Mouse (Mus musculus): Measurements from ENCODE around the gene Ppp2r2d.

The Ppp2r2d gene

GRCm38 (mm10) chr7:138845544-138846391 is at the start of gene Ppp2r2d, which contains the start of gene Mapk1ip1:
Gene Ppp2r2d, plus strand, starts transcription at chr7:138846079.
Gene Mapk1ip1, minus strand, starts transcription at chr7:138846273.
- DNase-seq: peak; percentile 94

DNA sequence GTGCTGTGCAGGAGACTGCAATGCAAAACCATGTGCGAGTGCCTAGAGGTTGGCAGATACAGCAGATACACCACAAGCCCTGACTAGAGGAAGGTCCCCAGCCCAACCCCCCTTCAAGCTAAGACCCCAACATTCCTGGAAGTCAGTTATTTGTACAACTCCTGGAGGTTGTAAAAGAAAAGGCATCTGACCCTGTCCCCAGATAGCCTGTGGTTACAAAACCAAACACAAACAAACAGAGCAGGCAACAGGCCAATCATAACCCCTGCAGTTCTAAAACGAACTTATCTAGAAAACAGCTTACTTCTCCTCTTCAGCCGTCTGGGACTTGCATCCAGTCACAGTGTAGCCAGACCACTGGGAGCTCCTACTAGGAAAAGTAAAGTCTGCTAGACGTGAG is 42.5 kb upstream of the Ppp2r2d start:
- peak; percentile 11 for DNase-seq

DNA sequence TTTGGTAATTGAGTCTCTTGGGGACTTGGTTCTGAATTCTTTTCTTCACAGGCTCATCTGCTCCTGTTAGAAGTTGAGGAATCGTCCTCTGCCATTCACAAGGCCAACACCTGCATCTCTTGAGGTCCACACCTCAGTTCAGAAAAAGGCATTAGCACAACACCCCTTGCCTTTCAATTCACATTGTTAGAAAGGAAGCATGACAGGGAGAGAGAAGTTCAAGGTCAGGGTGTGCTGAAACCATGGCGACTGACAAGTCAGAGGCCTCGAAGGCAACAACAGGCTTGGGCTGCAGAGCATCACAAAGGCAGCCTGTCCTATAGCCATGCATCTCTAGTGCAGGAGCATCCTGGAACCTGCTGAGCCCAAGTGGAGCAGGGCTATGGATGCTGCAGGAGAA is 38.7 kb upstream of the Ppp2r2d start:
- no peak for DNase-seq

DNA sequence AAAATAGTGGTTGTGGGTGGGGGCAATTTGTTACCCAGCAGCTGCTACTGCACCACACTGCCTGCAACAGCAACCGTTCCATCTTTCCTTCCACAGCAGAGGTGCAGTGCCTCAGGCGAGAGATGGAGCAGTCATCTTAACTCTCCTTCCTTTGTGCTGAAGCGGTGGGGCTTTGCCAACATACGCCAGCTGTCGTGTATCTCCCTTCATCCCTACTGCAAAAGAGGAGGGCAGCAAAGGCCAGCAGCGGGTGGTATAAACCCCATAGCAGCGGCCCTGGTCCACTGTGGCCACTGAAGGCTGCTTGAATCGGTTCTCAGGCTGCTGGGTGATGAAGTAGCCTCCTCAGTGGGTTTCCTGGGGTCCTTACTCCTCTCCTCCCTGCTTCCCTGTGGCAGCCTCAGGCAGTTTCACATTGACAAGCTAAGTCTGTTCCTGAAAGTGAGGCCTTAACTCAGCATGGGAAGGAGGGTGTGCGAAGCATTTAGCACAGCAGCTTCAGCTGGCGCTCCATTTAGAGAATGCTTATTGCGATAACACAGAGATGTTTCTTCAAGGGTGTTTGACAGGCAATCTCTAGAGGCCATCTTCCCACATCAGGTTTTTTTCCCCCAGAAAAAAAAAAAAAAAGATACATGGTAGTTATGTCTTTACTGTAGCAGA is 32.5 kb upstream of the Ppp2r2d start:
- DNase-seq: no peak

DNA sequence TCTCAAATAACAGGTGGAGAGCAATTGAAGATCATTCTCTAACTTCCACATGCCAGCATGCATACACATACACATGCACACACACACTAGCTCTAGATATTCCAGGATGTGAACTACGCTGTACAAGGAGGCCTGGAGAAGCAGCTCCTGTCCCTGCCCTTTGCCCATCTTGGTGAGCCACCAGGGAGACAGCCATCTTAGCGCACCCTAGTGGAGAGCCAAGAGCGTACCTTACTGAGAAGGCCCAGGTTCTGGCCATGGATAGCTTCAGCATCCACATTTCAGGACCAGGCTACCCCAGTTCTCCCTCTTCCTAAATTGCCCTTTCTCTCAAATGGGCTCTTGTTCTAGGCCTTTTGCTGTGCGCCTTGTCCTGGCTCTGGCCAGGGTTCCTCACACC is 27.6 kb upstream of the Ppp2r2d start:
- DNase-seq: no peak

DNA sequence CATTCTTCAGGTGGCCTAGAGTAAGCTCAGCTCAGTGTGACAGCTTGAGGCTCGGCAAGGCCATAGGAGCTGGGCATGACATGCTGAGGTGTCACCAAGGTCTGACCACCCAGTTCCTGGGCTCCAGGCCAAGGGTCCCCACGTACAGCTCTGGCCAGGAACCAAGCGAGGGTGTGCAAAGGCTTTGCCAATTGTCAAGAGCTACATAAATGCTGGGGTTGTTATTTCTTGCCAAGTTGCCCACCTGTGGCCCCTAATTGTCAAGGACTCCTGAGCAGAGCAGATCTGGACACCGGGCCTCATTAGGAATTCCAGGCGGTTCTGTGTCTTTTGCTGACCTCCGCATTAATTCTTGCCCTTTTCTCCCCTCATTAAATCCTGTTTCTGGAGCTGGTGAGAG is 21.5 kb upstream of the Ppp2r2d start:
- no peak for DNase-seq

DNA sequence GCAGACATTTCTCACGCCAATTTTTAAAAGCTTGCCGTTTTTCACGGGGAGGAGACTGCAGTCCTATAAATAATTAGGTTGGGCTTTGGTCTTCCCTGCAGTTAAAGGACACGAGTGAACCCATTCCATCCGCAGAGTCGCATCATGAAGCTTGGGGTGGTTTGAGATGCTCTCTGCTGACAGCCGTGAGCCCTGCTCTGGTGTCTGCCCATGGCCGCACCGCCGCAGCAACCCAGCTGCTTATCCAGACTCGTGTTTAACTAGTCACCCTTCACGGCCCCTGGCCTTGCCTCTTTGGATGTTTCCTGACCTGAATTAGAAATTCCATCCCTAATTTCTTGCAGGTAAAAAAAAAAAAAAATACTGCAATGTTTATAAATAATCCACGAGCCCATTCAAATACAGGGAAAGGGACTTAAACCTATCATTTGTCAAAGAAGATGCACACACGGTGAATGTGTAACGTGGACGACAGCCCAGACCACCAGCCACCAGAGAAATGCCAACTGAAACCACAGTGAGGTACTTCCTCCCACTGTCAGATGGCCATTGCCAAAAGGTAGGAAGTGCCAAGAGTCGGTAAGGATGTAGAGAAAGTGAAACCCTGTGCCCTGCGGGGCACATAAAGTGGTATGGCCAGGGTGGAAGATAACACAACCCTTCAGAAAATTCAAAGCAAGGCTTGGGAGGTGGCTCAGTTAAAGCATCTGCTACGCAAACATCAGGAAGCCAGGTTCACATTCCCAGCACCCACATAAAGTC is 20.7 kb upstream of the Ppp2r2d start:
- DNase-seq: no peak

- no peak for DNase-seq
Observed at GRCm38 (mm10) chr7:138827812-138828211, 18.1 kb upstream of the Ppp2r2d start.

DNA sequence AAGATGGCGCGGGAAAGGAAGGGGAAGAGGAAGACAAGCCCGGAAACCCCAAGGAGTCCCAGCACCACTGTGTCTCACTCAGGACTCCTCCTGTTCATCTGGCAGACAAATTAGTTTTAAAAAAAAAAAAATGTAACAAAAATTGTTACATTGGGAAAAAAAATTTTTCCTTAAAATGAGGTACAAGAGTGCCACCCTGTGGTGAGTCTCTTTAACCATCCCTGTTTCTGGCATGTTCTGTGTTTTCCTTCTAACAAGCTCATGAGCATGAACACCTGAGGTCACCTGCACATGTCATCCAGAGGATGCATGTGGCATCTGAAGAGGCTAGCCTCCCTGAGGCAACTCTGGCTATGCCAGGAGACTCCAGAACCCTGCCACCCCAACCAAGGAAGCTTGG is 10.9 kb upstream of the Ppp2r2d start:
- no peak for DNase-seq

DNA sequence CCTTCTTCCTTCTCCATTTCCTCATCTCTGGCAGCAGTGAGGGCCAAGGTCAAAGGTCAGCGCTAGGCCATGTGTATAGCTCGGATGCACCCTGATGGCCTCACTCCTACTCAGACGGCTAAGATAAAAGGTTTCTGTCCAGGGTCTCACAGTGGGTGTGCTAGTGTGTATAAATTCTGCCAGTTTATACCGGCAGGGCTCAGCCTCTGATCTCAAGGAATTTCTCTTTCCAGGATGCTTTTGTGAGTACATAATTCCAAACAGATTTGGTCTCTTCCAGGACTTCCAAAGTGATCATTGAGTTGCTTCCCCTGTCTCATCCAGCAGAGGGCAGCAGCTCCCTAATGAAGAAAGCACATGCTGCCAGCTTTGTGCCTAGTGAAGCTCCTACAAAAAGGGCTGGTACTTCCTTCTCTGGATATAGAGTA is 5.3 kb upstream of the Ppp2r2d start:
- DNase-seq: peak; percentile 67

- DNase-seq: no peak
Observed at GRCm38 (mm10) chr7:138841436-138842151, 4.3 kb upstream of the Ppp2r2d start.

DNA sequence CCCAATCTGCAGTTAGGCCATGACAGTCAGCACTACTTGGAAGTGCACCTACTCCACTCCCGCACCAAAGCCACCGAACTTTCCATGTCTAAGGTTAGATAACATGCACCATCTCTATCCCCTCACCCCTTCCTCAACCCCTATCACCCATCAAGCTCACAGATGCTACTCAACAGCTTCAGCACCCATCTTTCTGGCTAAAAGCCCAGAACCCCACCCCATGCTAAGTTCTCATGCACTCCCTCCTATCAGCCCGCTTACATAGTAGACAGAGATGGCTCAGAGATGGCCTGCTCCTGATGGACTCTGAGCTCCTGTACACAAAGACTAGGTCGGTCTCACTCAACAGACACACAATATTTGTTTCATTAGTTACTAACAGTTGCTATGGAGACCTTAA is 2.5 kb upstream of the Ppp2r2d start:
- no peak for DNase-seq

- no peak for DNase-seq
Observed at GRCm38 (mm10) chr7:138845111-138845510, 768 bp upstream of the Ppp2r2d start.

DNA sequence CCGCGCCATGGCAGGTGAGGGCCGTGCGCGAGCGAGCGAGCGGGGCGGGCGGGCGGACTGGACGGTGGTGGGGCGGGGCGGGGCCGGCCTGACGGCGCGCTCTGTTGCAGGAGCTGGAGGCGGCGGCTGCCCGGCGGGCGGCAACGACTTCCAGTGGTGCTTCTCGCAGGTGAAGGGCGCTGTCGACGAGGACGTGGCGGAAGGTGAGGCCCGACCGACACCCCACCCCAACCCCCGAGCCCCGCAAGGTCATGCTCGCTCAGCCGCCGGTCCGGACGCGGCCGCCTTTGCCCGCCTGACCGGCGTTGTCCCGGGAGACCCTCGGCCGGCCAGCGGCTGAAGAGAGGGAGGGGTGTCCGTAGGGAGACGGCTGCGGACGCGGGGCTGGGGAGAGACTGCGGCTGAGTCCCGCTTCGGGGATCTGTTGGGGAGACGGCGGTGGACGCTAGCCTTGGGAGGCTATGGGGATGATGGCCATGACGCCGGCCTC is 668 bp downstream of the Ppp2r2d start:
- no peak for DNase-seq

DNA sequence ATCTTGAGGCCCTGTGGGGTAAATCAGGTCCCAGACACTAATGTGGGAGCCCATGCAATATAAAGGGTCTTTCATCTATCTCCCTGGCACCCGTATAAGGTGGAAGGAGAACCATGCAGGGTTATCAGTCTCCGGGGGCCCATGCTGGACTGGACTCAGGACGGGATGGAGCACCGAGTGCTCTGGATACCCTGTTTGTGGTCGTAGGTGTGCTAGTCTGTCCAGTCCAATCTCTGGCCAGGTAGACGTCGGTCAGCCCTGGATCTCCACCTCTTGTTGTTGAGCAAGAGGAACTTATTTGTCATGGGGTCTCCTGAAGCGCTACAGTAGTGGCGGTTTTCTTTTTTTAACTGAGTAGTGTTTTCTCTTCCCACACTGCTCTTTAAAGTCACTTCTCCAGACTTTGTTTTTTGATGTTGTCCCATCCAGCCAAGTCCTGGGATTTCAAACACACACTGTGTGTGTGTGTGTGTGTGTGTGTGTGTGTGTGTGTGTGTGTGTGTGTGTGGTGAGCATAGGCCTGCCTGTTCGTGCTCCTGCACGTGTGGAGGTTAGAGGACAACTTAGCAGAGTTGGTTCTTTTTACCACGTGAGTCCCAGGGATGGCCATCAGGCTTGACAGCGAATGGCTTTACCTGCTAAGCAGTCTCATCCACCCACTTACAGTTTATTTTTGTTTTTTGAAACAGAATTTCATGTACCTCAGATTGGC is 1.6 kb downstream of the Ppp2r2d start:
- no peak for DNase-seq

- DNase-seq: no peak
Observed at GRCm38 (mm10) chr7:138848028-138848920, 2.4 kb downstream of the Ppp2r2d start.

DNA sequence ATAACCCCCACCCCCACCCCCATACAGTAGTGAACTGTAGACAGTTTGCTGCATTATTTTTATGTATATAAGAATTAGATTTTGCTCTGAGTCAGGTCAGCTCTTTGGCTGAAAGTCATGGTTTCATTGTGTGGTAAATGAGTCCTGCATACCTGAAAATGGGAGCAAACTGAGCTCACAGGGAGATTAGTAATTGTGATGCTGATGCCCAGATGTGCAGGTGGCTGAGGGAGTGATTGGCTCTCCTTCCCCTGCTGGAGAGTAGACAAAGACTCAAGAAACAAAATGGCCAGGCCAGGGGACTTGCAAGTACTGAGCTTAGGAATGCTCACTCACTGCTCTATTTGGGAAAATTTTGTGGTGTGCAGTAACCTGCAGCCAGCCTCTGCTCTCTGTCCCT is 4.2 kb downstream of the Ppp2r2d start:
- no peak for DNase-seq

DNA sequence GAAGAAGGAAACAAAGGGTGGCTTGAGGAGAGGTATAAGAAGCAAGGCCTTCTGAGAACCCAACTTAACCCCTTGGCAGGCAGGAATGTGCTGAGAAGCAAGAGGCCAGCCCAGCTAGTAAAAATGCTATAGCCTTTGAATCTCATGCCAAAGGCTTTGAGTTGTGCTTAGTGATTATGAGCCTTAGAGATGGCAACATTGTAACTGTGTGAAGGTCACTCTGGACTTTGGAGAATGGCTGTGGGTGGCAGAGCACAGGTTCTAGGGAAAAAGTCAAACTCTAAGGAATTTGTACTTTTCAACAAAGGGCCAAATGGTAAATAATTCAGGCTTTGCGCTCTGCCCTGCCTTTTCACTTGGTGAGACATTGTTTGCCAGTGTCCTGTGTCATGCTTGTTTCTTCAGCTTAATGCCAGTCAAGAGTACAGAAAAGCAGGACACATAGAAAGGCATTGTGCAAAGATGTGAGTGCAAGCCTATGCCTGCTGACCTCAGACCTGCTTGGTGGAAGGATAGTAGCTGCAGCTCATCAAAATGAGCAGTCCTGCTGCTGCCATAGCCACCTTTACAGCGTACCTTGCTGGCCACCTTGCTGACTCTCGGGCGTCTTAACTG is 7.6 kb downstream of the Ppp2r2d start:
- DNase-seq: no peak

DNA sequence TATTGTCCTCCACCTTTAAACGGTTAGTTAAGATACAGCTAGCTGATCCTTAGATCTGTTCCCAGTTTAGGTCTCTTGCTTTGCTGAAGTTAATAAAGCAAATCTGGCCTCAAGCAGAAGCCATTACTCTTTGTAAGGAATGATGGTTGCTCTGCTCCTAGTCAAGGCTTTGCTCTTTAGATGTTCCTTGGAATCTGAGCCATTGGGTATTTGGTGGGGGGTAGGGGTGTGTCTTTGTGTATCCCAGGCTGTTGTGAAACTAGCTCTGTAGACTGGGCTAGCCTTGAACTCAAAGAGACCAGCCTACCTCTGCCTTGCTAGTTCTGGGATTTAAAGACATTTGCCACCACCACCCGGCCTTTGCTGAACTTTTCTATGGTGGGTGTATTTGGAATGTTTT is 8.3 kb downstream of the Ppp2r2d start:
- no peak for DNase-seq

GRCm38 (mm10) chr7:138856670-138857069 is 10.8 kb downstream of the Ppp2r2d start:
- no peak for DNase-seq
